Mouse (Mus musculus) brain, embryonic 14.5 days (tissue): ENCODE data around the gene Hpcal4.

Experiments used
- CTCF ChIP-seq: fragments of 200-500 bp; IDR thresholded peaks from 2 replicates; pipeline ENCODE4 v1.5.1; 2012; ENCODE audit warnings: inconsistent platforms, mild to moderate bottlenecking, moderate library complexity, borderline replicate concordance; ENCODE audit not compliant: insufficient read depth, insufficient read length; ENCODE audit errors: extremely low read depth
- POLR2A ChIP-seq: fragments of 200-500 bp; IDR thresholded peaks from 2 replicates; pipeline ENCODE4 v1.6.1; 2012; ENCODE audit warnings: mild to moderate bottlenecking, inconsistent platforms, borderline replicate concordance; ENCODE audit not compliant: poor library complexity, insufficient read depth, insufficient read length, severe bottlenecking; ENCODE audit errors: extremely low read depth

DNA sequence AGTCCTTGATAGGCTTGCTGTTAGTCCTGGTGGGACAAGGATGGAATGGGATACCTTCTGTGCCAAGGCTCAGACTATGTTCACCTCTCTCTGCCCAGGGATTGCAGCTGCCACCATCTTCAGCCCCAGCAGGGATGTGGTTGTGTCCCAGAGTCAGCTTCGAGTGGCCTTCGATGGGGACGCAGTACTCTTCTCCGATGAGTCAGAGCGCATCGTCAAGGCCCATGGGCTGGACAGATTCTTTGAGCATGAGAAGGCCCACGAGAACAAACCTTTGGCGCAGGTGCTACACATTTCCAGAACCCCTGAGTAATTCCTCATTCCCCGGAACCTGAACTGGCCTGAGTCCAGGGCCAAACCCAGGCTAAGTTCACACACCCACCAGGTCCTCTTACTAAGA, 30.9 kb downstream of the Hpcal4 start:
- no peak for TF ChIP-seq CTCF
- no peak for TF ChIP-seq POLR2A
